ENCODE assay signal across 17 mouse cellular contexts in genomic region chr11:68704258-68704657, GRCm38 (mm10). TPM values are rescaled to one million over a fixed set of nuclear protein-coding genes. Genes with fewer than 3 reads are reported as not detected.
"Had no signal": no experiment of that assay in that cellular context is flagged by ENCODE, and none has a peak within 500 bp of the region (broad histone marks: within the 10 kb centered on the region; RNA-seq: fewer than 3 reads in every experiment).

No protein-coding gene starts in this region.

- H3K4me2 ChIP-seq: neural tube, embryonic 13.5 days; neural tube, embryonic 15.5 days; stomach, embryonic 15.5 days had no signal

- H3K4me3 ChIP-seq: neural tube, embryonic 13.5 days; neural tube, embryonic 15.5 days; stomach, embryonic 15.5 days had no signal

- H3K9me3 ChIP-seq: neural tube, embryonic 13.5 days; neural tube, embryonic 15.5 days; stomach, embryonic 15.5 days had no signal

- DNase-seq: retina, postnatal 1 day; right cerebral cortex, adult 18-20 months; right cerebral cortex, postnatal 14 days; right cerebral cortex, postnatal 25 days; right cerebral cortex, postnatal 4 days; spleen, adult 18-20 months; thymus, adult 18-20 months; thymus, adult 2 months; thymus, postnatal 14 days; thymus, postnatal 25 days; thymus, postnatal 36 days; thymus, postnatal 4 days had no signal

- H3K9ac ChIP-seq: neural tube, embryonic 13.5 days; neural tube, embryonic 15.5 days; stomach, embryonic 15.5 days had no signal

- H3K27ac ChIP-seq: neural tube, embryonic 13.5 days; neural tube, embryonic 15.5 days; stomach, embryonic 15.5 days; stomach, postnatal 0 days had no signal

- H3K27me3 ChIP-seq: neural tube, embryonic 13.5 days; neural tube, embryonic 15.5 days; stomach, embryonic 15.5 days had no signal

RNA-seq across cellular contexts. Expression of gene Myh10, which starts 12.9 kb away (rescaled TPM):
- total RNA-seq: neutrophil, adult 5-6 weeks had no signal
